Mouse (Mus musculus) layer of hippocampus, adult 11-12 months (tissue): ENCODE results near the gene Tax1bp3.

Experiments
- DNase-seq: peaks from one replicate; pipeline ENCODE4 v3.0.0; 2022; ENCODE audit warnings: low spot score

Tax1bp3 gene

DNA sequence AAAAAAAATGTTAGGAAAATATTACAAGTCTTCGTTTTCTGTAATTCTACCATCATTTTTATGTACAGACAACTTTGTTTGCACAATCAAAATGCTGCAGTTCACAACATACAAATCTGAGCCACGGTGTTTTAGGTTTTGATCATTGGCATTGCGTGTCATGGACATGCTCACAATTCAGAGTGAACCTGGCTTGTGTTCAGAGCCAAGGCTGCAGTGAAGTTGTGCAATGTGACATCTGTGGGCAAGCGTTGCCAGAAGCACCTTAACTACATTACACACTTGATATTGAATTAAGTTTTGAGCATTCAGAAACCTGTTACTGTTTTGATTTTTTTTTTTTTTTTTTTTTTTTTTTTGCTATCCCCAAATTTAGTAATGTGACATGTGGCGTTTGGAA lies 53.2 kb downstream of the Tax1bp3 start:
- no peak for DNase-seq

DNA sequence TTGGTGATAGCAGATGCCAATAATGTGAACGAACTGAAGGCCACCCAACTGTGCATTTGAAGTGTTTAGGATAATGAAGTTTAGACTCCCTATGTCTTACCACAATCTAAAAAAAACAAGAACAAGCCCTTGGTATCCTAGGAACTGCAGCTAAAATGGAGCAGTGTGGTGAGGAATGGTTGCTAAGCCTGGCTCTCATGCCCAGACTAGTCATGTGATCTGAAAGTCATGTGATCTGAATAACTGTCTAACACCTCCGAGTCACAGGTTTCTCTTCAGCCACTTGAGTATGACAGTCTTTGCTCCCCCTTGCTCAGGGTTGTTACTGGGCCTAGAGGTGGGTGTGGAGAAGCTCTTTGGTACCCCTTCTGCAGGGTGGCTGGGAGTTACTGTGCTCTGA lies 55.6 kb downstream of the Tax1bp3 start:
- no peak for DNase-seq
